Mouse (Mus musculus) heart, postnatal 0 days (tissue): ENCODE measurements around the gene Speg. TPM values are rescaled to one million over a fixed set of nuclear protein-coding genes. Genes with fewer than 3 reads are reported as not detected.

Experiments used
- ATAC-seq: fragments of 200-750 bp; cut with Nextera tagmentation; 2 replicates; pipeline ENCODE4 v1.8.0; 2017; ENCODE audit warnings: low read depth, moderate number of reproducible peaks, moderate library complexity; ENCODE audit not compliant: insufficient read depth
- DNase-seq: peaks from one replicate; pipeline ENCODE4 v3.0.0-alpha.2; 2016; ENCODE audit warnings: low spot score
- H3K27ac ChIP-seq: fragments of 300-500 bp; sonication (generic); 2 replicates; pipeline ENCODE4 v1.5.1; 2014; ENCODE audit warnings: low read depth, mild to moderate bottlenecking
- H3K27me3 ChIP-seq: fragments of 300-500 bp; sonication (generic); 2 replicates; pipeline ENCODE4 v1.6.1; 2014; ENCODE audit warnings: low read length, mixed read lengths; ENCODE audit not compliant: control insufficient read depth, insufficient read depth
- H3K36me3 ChIP-seq: fragments of 300-500 bp; sonication (generic); replicated peaks from 2 replicates; pipeline ENCODE4 v1.6.1; 2014; ENCODE audit warnings: low read length, mixed read lengths; ENCODE audit not compliant: control insufficient read depth, insufficient read depth
- H3K4me1 ChIP-seq: fragments of 300-500 bp; sonication (generic); 2 replicates; pipeline ENCODE4 v1.6.1; 2014; ENCODE audit warnings: antibody characterized with exemption; ENCODE audit not compliant: control insufficient read depth, insufficient read depth
- H3K4me2 ChIP-seq: fragments of 300-500 bp; sonication (generic); 2 replicates; pipeline ENCODE4 v1.6.1; 2014; ENCODE audit warnings: low read depth, mild to moderate bottlenecking, low read length, moderate library complexity
- H3K4me3 ChIP-seq: fragments of 300-500 bp; sonication (generic); 2 replicates; pipeline ENCODE4 v1.5.1; 2014; ENCODE audit warnings: low read depth, low read length
- H3K9ac ChIP-seq: fragments of 300-500 bp; sonication (generic); replicated peaks from 2 replicates; pipeline ENCODE4 v1.6.1; 2014; ENCODE audit warnings: low read depth, low read length, mixed read lengths
- H3K9me3 ChIP-seq: fragments of 300-500 bp; sonication (generic); replicated peaks from 2 replicates; pipeline ENCODE4 v1.6.1; 2016; ENCODE audit warnings: low read length; ENCODE audit not compliant: control insufficient read depth
- CTCF ChIP-seq: IDR thresholded peaks from 2 replicates; pipeline ENCODE4 v1.5.1; 2016; ENCODE audit warnings: antibody characterized with exemption, control low read depth, low read depth
- EP300 ChIP-seq: IDR thresholded peaks from 2 replicates; pipeline ENCODE4 v1.6.1; 2016; ENCODE audit warnings: antibody characterized with exemption, low read depth
- WGBS: fragments of 180-500 bp; shearing (Covaris S2); extraction: QIAGEN DNeasy Blood & Tissue Kit; methylation state at CpG from one replicate; pipeline ENCODE4 v1.1.7; 2014; 5-methylcytosine and 5-hydroxymethylcytosine counted together
- polyA plus RNA-seq: library from polyadenylated mRNA; unstranded; fragments of >200 nt; fragmentation: Nextera tagmentation; extraction: Ambion mirVana; gene quantifications from 2 replicates; pipeline ENCODE4 v1.2.1, GENCODE M21; 2015
- total RNA-seq: library from RNA; depleted of rRNA; stranded (reverse); fragments of >200 nt; gene quantifications from 2 replicates; pipeline ENCODE4 v1.2.3, GENCODE M21; 2014; ENCODE audit warnings: low replicate concordance

Gene Speg
- total and polyA plus RNA-seq, 2 experiments from 2014 or later, result 30.2 to 95.0 TPM

GRCm38 (mm10) chr1:75345036-75345935 is 29.8 kb upstream of the Speg start:
- H3K9ac ChIP-seq, result no peak overlapping the region
- peaks cover 3% of the 10 kb centered on the region; the same call in 1 of the 2 replicates for H3K27me3 ChIP-seq
- TF ChIP-seq CTCF, result peak; percentile 48
- TF ChIP-seq EP300, result no peak
- no peaks in the 10 kb centered on the region for H3K36me3 ChIP-seq
- peaks cover 33% of the 10 kb centered on the region for H3K4me1 ChIP-seq
- no peak for DNase-seq
- ATAC-seq, result no peak
- H3K4me3 ChIP-seq, result no peak overlapping the region
- H3K4me2 ChIP-seq, result no peak overlapping the region
- H3K27ac ChIP-seq, result peak overlapping the region; percentile 40
- no peaks in the 10 kb centered on the region for H3K9me3 ChIP-seq
- WGBS, result 40% methylated on average over 20 of the region's 20 CpGs

- 25% methylated on average over 5 of the region's 5 CpGs for WGBS
- ATAC-seq (peak; percentile 70), DNase-seq (peak; percentile 78)
- H3K4me3 ChIP-seq, result no peak overlapping the region
- H3K36me3 ChIP-seq, result no peaks in the 10 kb centered on the region
- no peaks in the 10 kb centered on the region for H3K27me3 ChIP-seq
- peak overlapping the region; percentile 83 for H3K27ac ChIP-seq
- H3K4me2 ChIP-seq, result no peak overlapping the region
- TF ChIP-seq CTCF (no peak), EP300 (no peak)
- peaks cover 33% of the 10 kb centered on the region for H3K4me1 ChIP-seq
- H3K9ac ChIP-seq, result no peak overlapping the region
- H3K9me3 ChIP-seq, result no peaks in the 10 kb centered on the region
Measured at GRCm38 (mm10) chr1:75347279-75347678, 27.8 kb upstream of the Speg start.

GRCm38 (mm10) chr1:75349275-75349674 is 25.8 kb upstream of the Speg start:
- Histone ChIP-seq H3K9ac (no peak overlapping the region), H3K4me2 (no peak overlapping the region), H3K4me1 (peaks cover 28% of the 10 kb centered on the region), H3K27ac (peak overlapping the region; percentile 83), H3K4me3 (no peak overlapping the region), H3K9me3 (no peaks in the 10 kb centered on the region), H3K36me3 (no peaks in the 10 kb centered on the region), H3K27me3 (no peaks in the 10 kb centered on the region)
- no peak for TF ChIP-seq CTCF
- no peak for TF ChIP-seq EP300
- WGBS, result 27% methylated on average over 5 of the region's 5 CpGs
- peak; percentile 49 for DNase-seq
- peak; percentile 30; the same call in 1 of the 2 replicates for ATAC-seq

DNA sequence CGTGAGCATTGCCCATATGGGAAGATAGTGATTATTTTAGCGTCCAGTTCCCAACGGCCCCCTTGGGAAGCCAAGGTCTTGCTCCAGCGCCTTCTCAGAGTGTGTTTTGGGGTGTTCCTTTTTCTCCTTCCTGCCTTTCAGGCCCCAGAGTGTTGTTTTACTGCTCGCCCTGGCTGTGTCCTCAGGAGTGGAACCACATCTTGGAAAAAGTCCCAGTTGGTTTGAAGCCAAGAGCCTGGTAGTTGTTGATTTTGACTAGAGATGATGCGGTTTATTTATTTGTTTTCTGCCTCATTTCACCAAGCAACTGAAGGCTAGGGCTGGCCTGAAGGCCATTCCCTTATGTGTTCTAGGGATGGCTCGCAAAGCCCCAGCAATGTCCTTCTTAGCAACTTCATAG is 17.8 kb upstream of the Speg start:
- 38% methylated on average over 7 of the region's 7 CpGs for WGBS
- no peaks in the 10 kb centered on the region for H3K9me3 ChIP-seq
- DNase-seq (no peak), ATAC-seq (no peak)
- H3K27ac ChIP-seq, result peak overlapping the region; percentile 96
- no peak overlapping the region for H3K4me2 ChIP-seq
- 0 out of 2 replicates have a peak, but pooled peaks cover 1% of the 10 kb centered on the region for H3K36me3 ChIP-seq
- no peak overlapping the region for H3K4me3 ChIP-seq
- H3K9ac ChIP-seq, result no peak overlapping the region
- peaks cover 38% of the 10 kb centered on the region for H3K4me1 ChIP-seq
- TF ChIP-seq CTCF, result no peak
- TF ChIP-seq EP300, result no peak
- no peaks in the 10 kb centered on the region for H3K27me3 ChIP-seq

DNA sequence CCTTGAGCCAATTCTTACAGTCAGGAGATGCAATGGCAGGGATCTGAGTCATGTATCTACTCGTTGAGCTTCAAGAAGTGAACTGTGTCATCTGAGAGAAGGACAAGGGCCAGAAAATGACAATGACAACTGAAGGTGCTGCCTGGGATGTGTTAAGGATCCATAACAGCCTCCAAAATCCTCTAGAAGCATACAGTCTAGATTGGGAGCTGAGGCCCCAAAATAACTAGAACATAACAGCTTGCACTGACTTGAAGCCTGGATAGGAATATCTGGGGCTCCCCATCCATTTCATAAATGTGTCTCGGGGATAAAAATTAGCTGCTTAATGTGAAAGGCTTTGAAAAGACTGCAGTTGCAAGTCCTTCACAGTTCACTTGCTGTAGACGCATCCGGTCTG is 17.1 kb upstream of the Speg start:
- Histone ChIP-seq H3K9me3 (no peaks in the 10 kb centered on the region), H3K4me1 (peaks cover 41% of the 10 kb centered on the region), H3K4me2 (no peak overlapping the region), H3K9ac (no peak overlapping the region), H3K27ac (peak overlapping the region; percentile 96), H3K36me3 (peaks cover 8% of the 10 kb centered on the region; the same call in 1 of the 2 replicates), H3K27me3 (no peaks in the 10 kb centered on the region), H3K4me3 (no peak overlapping the region)
- WGBS, result 83% methylated on average over 4 of the region's 4 CpGs
- no peak for ATAC-seq
- TF ChIP-seq EP300 (no peak), CTCF (no peak)
- no peak for DNase-seq
